Mouse (Mus musculus): ENCODE measurements at regions not wholly inside any gene's neighbourhood (a gene's known extent, or its start where the extent isn't known, plus 50 kb on each side); places are given as distances from the start of the nearest gene placed in this dataset.

DNA sequence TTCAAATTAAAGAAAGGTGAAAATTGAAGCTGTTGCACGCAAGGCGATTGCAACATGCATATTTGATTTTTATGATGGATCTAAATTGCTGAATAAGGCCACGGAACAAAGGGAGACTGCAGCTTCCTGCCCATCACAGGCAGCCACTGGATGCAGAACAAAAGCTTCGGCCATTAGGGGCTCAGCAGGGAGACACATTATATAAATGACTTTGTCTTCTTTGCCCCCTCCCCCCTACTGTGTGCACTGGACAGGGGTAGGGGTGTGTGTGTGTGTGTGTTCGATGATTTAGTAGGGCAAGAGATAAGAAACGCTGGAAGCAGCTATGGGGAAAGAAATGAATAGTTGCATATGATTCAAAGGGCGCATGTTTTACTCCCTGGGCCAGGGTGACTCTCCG, 481.2 kb upstream of the Pmfbp1 start:
- DNase-seq (ENCODE audit: low read depth, low spot score): no peak

DNA sequence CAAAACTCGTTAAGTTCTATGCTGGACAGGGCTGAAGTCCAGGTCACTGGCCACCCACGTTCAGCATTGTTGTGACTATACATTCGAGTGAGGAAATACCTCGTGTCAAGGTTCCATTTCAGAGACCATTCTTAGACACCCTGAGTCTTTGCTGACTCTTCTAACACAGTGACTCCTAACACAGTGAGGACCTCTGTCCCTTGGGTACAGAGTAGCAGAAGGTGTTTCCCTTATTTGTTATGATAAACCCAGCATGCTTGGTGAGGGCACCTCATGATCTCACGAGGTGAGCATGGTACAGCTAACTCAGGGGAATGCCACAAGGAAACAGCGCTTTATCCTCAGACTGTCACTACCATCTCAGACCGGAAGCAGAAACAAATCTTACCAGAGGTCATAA, 480.2 kb upstream of the Pmfbp1 start:
- no peak for DNase-seq (ENCODE audit: low read depth, low spot score)

DNA sequence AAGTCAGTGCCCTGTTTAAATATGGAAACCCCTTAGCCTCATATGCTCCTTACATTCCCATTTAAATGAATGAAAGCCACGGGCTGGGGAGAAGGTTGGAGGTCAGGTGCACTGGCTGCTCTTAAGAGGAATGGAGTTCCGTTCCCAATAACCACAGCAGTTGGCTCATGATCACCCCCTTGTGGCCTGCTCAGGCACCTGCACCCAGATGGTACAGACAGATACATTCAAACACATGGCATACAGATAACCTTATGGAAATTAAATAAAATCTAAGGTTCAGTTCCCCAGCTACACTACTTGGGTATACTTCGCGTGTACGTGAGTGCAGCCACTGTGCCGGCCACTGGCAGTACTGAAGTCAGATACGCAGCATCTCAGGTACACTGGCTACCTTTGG, 479.1 kb upstream of the Pmfbp1 start:
- no peak for DNase-seq (ENCODE audit: low read depth, low spot score)

DNA sequence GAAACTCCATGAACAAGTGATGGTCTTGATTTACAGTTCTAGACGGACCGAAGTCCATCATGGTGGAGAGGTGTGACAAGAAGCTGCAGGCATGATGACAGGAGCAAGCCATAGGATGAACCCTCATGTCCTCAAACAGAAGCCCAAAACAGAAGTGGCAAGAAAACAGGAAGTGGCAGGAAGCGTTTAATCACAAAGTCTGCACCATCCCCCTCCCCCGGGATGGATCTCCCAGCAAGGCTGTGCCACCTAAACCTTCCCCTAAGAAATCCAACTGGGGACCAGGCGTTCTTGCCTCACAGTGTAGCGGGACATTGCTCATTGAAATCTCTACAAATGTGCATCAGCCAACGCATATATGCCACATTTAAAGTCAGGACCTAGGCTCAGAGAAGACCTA, 474.3 kb upstream of the Pmfbp1 start:
- no peak for DNase-seq (ENCODE audit: low read depth, low spot score)

DNA sequence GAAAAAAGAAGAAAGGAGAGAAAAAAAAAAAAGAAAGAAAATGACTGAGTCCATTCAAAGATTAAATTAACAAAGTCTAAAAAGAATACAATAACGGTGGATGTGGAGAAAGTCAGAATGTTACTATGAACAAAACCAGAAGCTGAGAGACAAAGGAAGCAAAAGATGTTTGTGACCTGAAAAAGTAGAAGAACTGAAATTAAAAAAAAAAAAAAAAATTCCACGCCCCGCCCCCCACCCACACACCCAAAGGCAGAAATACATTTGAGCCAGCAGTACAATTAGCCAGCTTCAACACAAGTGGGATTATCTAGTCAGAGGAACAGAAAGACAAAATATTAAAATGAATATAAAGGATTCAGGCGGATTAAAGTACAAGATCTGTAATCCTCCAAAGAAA, 473.7 kb upstream of the Pmfbp1 start:
- no peak for DNase-seq (ENCODE audit: low read depth, low spot score)

DNA sequence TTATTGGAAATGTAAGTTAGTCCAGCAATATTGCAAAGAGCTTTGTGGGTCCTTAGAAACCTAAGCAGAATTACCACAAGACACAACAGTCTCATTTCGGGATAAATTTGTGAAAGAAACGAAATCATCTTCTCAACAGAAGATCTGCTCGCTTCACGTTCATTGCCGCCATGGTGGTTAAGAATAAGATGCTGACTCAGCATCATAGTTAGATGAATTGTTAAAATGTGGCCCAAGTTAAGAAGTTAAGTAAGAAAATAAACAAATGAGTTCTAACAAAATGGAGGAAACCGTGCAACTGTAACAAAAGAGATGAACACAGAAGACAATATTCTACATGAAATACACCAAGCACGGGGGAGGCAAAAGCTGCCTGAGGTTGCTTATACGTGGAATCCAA, 465.9 kb upstream of the Pmfbp1 start:
- no peak for DNase-seq (ENCODE audit: low read depth, low spot score)

DNA sequence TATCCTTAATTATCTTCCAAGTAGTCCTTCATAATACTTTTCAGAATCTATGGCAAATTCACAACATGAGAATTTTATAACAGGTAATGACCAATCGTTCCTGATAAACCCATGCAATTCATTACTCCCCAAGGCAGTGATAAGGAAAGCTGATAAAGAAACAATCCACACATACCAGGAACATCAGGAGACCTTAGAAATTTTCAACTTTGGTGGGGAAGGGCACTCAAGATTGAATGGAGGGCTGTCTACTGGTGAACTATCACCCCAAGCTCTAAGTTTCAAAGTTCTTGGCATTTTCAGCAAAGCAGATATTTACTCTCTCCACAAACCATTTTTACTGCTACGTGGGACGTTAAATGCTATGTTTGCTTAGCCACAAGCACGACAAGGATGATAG, 440.2 kb upstream of the Pmfbp1 start:
- no peak for DNase-seq (ENCODE audit: low read depth, low spot score)

DNA sequence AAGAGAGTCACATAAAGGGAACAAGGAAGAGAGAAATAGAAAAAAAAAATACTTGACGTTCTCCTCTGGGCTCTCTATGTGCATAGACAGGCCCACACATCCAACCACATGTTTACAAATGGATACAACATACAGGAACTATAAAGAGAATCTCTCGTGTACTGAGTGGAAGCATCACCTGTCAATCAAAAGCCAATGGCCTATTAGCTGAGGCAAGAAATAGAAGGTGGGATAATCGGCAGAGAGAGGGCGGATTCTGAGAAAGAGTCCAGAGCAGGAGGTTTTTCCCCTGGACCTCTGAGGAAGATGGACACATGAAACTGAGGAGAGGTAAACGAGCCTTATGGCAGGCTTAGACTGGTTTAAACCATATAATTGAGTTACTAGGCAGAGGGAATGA, 434.7 kb upstream of the Pmfbp1 start:
- no peak for DNase-seq (ENCODE audit: low read depth, low spot score)

DNA sequence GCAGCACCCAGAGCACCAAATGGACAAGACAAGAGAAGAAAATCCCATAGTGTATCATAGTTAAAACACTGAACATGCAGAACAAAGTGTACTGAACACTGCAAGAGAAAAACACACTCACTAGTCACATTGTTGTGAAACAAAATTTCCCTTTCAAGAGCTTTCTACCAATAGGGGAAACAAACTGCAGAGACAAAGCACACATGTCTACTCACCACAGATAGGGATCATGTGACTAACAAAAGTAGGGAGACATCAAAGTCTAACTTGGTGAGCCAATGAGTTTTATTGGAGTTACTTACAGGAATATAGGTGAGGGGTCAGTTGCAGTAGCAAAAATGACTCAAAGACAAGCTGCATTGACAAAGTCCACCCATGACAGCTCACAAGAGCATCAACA, 431.5 kb upstream of the Pmfbp1 start:
- no peak for DNase-seq (ENCODE audit: low read depth, low spot score)

DNA sequence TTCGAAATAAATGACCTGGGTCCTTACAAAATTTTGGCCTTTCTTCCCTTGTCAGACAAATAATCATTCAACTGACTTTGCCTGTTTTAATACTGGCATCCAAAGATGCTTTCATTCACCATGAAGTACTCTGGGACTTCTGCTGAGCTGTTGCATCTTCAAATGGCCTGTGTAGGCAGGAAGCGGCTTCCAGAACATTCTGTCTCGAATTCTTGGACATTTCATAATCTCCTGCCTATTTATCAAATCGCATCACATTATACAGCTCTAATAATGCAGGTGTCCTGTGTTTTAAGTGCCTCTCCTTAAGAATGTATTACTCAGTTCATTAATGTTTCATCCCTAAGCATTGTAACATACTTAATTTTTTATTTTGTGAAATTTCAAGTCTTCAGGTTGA, 420.1 kb upstream of the Pmfbp1 start:
- DNase-seq (ENCODE audit: low read depth, low spot score): no peak

DNA sequence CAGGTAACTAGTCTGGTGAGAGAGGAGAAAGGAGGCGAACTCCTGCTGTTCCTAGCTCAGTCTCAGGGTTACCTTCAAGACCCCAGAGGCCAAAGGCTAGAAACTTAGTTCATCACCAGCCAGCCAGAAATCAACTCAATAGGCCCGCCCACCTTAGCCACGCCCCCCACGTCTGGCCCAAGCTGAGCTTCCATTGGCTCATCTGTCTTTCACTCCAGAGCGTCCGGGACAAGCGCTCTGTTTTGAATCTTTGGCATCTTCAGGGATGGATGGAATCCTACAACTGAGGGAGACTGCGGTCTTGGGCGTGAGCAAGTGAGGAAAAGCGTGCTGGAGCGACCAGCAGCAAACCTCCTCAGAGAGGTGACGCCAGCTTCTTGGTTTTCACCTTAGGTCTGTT, 418.8 kb upstream of the Pmfbp1 start:
- DNase-seq (ENCODE audit: low read depth, low spot score): no peak

DNA sequence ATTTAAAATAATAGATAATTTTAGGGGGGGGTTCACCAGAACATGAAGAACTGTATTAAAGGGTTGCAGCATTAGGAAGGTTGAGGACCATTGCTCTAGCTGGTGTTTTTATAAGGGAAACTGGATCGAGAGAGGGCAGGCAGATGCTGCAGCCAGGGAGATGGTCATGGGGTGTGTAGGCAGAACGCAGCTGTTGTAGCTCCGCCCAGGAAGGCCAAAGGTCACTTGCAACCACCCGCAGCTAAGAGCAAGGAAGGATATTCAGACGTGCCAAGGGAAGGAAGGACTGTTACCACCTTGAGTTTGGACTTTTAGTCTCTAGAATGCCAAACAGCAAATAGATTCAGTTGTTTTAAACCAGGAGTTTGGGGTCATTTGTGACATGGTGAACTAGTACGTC, 414.6 kb upstream of the Pmfbp1 start:
- DNase-seq (ENCODE audit: low read depth, low spot score): no peak

DNA sequence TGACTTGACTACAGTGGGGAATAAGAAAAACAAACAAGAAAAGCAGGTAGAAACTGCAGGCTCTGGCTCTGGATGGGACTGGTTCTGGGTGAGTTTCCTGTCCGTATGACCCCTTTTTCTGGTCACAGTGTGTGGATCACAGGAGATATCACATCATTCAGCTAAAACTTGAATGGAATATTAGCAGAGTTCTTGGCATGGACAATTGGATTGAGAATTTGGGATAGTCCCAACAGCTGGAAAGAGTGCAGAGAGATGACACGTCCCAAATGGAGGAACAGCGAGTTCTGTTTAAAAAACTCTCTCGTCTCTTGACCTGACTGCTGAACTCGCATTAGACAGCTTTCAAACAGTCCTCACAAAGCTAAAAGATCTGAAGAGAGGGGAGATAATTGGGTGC, 412.5 kb upstream of the Pmfbp1 start:
- no peak for DNase-seq (ENCODE audit: low read depth, low spot score)

DNA sequence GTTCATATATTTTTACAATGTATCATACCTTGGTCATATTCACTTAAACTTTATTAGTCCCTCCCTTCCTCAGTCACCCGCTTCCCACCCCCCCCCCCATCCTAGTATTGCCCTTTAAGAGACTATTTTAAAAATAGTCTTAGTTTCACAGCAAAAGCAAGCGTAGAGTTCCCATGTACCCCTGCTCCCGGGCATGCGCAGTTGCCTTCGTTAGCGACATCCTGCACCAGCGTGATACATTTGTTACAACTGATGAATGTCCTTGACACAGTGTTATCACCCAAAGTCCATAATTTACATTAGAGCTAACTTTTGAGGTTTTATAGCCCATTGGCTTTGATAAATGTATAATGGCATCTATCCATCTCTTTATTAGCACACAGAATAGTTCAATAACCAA, 408.7 kb upstream of the Pmfbp1 start:
- no peak for DNase-seq (ENCODE audit: low read depth, low spot score)

DNA sequence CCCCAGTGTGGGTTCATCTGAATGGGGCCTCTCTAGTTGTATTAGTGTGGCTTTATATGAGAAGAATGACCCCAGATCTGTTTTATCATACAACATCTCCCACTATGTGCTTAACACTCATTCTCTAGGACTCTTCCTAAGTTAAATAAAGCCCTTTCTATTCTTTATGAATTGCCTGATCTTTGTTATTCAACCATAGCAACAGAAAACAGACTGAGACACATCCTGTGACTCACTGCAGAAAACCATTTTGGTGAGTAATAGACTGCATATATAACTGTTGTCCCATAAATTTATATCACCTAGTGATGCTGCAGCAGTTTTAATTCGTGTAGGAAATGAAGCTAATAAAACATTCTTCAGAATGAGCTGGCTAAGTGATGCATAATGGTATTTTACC, 406.0 kb upstream of the Pmfbp1 start:
- DNase-seq (ENCODE audit: low read depth, low spot score): no peak

DNA sequence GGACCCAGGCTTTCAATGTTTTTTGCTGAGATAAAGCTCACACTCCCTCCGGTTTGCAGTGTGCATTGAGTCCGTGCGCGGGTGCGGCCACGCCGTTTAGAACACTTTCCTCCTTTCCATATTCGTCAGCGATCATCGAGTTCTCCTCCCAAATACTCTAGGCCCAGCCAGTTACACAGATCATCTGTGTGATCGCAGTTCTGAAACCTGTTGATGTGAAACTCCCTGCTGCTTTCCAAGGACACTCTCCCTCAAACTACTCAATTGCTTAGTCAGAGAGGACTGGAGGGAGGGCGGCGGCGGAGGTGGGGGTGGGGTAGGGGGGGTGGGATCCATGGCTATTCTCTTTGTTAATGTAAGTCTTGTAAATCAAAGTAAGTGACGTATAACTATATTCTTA, 394.2 kb upstream of the Pmfbp1 start:
- DNase-seq (ENCODE audit: low read depth, low spot score): no peak

DNA sequence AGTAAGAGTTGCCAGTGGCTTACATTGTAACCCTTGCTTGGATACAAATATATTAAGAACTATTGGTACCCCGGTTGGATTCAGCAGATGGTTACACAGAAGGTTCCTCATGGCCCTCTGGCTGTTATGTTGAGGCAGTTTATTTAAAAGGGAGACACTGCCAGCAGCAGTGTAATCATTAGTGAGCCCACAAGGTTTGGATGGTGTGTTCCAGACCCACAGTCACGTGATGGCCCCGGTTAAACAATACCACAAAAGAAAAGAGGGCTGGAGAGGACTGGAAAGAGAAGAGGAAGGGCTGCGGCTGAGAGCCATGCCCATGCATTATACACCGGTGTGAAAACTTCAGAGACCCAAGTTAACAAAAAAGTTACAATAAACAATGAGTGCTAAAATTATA, 392.4 kb upstream of the Pmfbp1 start:
- DNase-seq (ENCODE audit: low read depth, low spot score): no peak

DNA sequence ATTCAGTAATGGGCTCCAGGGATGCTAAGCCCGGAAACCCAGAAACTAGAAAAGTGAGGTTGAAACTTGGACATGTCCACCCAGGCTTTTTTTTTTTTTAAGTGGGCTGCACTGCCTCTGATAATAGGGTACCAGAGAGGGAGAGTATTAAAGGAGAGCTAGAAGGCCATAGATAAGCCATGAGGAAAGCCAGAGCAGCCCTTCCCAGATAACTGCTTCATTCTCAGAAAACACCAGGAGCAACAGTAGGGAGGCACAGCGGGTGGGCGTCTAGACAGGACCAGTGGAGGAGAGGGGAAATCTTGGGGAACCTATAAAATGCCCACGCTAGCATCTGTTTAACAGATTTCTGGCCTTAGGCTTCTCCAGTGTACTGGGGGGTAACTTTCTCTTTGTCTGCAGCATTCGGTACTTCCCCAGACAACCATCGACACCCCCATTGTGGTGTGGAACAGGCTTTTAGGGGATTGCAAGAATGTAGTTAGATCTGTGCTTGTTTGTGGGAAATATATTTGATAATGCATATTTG, 389.0 kb upstream of the Pmfbp1 start:
- DNase-seq (ENCODE audit: low read depth, low spot score): no peak

DNA sequence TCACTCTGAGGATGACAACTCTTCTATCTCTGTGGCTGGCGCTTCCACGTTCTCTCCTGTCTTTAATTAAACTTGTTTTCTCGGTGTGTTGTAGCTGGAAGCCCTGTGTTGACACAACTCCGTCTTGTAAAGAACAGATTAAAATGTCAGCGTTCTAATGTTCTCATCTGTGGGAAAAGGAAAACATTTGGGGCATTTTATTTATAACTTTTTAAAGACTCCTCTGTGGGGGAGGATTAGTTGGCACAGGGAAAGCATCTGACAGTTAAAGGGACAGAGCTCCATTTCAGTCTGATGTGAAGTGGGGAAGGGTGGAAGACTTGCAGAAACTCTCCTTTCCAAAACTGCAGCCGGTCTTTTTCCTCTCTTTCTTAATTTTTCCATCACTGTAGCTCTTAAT, 388.1 kb upstream of the Pmfbp1 start:
- DNase-seq (ENCODE audit: low read depth, low spot score): no peak

DNA sequence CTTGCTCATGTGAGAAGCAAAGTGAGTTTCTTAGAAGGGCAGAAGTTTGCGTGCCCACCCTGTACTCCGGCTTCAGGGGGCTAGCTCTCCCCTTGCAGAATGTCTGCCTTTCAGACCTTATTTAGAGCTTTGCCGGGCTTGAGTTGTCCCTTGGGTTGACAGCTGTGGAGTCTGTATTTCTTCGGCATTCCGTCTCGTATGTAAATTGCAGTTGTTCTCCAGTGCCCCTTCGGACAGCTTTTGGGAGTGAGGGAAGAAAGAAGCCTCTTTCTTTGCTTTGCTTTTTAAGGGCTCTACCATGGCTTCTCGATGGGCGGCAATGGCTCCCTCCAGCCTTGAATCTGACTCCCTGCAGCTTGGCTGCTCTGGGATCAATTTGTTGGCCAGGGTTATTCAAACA, 386.9 kb upstream of the Pmfbp1 start:
- DNase-seq (ENCODE audit: low read depth, low spot score): no peak

DNA sequence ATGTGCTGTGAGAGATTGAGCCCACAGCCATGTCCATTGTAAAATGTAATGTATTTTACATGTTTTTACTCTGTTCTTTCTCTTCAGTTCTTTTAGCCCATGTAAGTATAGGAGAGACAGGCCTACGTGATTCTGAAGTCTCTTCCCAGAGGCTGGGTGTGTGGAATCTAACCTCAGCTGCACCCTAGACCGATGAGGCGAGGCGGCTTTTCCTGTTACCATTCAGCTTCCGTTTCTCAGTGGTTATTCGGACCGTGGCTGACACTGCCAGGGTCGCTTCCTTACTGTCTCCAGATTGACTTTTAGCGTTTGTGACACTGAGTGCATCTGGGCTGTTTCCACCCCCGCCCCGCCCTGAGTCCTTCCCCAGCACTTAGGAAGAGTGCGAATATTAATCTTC, 386.1 kb upstream of the Pmfbp1 start:
- no peak for DNase-seq (ENCODE audit: low read depth, low spot score)

DNA sequence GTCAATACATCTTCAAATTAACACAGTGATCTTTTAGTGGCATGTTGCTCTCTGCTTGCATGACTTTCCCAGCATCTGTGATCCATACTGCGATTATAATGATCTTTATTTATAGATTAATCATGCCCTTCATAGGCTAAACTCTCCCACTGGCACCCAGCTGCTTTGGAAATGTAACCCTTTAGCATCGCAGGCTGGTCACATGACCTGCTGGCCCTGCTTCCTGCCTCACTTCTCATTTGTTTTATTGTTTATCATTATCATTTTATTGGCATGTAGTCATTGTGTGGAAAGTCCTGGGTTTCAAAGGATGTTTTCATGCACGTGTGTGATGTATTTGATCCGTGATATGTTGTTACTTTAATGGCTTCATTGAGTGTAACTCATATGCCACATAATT, 384.4 kb upstream of the Pmfbp1 start:
- DNase-seq (ENCODE audit: low read depth, low spot score): no peak

DNA sequence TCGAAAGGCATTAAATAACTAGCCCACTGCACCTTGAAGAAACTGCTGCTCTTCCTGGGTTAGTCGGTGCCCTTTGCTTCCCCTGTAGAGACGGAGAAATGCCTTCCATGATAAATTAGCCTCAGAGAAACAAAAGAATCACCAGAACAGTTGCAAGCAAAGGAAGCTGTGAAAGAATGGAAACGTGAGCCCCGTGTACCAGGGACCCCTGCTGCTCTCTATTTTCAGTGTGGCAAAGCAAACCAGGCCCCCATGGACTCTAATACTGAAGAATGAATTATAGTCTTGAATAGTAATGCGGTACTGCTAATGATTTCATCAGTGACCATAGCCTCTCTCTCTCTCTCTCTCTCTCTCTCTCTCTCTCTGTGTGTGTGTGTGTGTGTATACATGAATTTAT, 372.1 kb upstream of the Pmfbp1 start:
- DNase-seq (ENCODE audit: low read depth, low spot score): no peak

DNA sequence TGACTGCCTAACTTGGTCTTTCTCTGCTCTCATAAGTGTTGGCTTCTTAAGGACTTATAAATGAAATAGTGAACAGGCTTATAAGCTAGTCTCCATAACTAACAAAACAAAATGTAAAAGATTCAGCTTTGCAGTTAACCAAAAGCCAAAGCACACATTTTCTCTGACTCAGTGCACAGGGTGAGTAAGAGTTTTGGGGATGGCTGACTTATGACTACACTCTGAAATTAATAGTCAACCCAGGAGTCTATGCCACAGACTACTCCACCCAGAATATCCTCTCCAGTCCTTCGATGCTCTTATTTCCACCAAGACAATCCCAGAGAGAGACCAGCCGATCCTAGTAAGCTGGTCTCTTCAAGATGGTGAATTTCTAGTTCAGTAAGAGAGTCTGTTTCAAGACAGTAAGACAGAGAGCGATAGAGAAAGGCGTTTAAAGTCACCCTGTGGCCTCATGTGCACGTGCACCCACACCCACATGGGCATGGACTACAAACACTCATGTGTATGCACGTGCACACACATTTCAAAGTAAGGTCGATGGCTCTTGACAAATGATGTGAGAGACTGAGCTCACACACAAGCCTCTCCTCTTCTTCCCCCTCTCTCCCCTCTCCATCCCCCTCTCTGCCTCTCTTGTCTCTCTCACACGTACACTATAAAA, 351.2 kb upstream of the Pmfbp1 start:
- DNase-seq (ENCODE audit: low read depth, low spot score): no peak
